Mouse (Mus musculus) spleen, adult 2 months (tissue): ENCODE results near the gene Alox12. TPM values are rescaled to one million over a fixed set of nuclear protein-coding genes. Genes with fewer than 3 reads are reported as not detected.
A peak's percentile ranks its signal among the peaks of the same experiment; 100 is the strongest.

Source experiments
- DNase-seq, 2 experiments: peaks; one replicate each; pipeline versions ENCODE4 v3.0.0 to v3.0.0-alpha.2; 2012 to 2021; ENCODE audit warnings: low spot score in 2 of 2, low read depth in 1 of 2
- H3K27ac ChIP-seq: fragments of 200-500 bp; 2 replicates; pipeline ENCODE4 v1.5.1; 2012; ENCODE audit warnings: low read length, inconsistent platforms; ENCODE audit not compliant: insufficient read depth
- H3K27me3 ChIP-seq: fragments of 200-500 bp; 2 replicates; pipeline ENCODE4 v1.6.1; 2012; ENCODE audit warnings: mild to moderate bottlenecking, moderate library complexity, low read length, inconsistent platforms; ENCODE audit not compliant: control insufficient read depth, insufficient read depth
- H3K36me3 ChIP-seq: fragments of 200-500 bp; 2 replicates; pipeline ENCODE4 v1.6.1; 2012; ENCODE audit warnings: mild to moderate bottlenecking, low read length, inconsistent platforms; ENCODE audit not compliant: control insufficient read depth, insufficient read depth
- H3K4me1 ChIP-seq: fragments of 200-500 bp; 2 replicates; pipeline ENCODE4 v1.6.1; 2011; ENCODE audit warnings: inconsistent platforms; ENCODE audit not compliant: control insufficient read depth, insufficient read depth, insufficient read length
- H3K4me3 ChIP-seq: fragments of 200-500 bp; 2 replicates; pipeline ENCODE4 v1.5.1; 2011; ENCODE audit warnings: mild to moderate bottlenecking, inconsistent platforms; ENCODE audit not compliant: insufficient read depth, insufficient read length; ENCODE audit errors: extremely low read depth
- CTCF ChIP-seq: fragments of 200-500 bp; IDR thresholded peaks from 2 replicates; pipeline ENCODE4 v1.5.1; 2011; ENCODE audit warnings: mild to moderate bottlenecking, inconsistent platforms; ENCODE audit not compliant: insufficient read depth, insufficient read length, insufficient replicate concordance; ENCODE audit errors: extremely low read depth
- POLR2A ChIP-seq: fragments of 200-500 bp; IDR thresholded peaks from 2 replicates; pipeline ENCODE4 v1.6.1; 2011; ENCODE audit warnings: low read depth, low read length, inconsistent platforms
- WGBS: fragments of 180-500 bp; shearing (Covaris S2); methylation state at CpG from one replicate; pipeline ENCODE4 v1.1.7; 2018; 5-methylcytosine and 5-hydroxymethylcytosine counted together
- polyA plus RNA-seq: library from polyadenylated mRNA; depleted of rRNA; stranded (reverse); fragments of >200 nt; gene quantifications from 2 replicates; pipeline ENCODE4 v1.2.3, GENCODE M21; 2012

Alox12 gene
- polyA plus RNA-seq, 1 experiment = 21.4 TPM

- Histone ChIP-seq H3K36me3 (no peaks in the 10 kb centered on the region), H3K27me3 (no peaks in the 10 kb centered on the region), H3K27ac (0 out of 2 replicates have a peak overlapping the region, but pooled peaks have one; percentile 16), H3K4me1 (no peaks in the 10 kb centered on the region; the same call in 1 of the 2 replicates), H3K4me3 (no peak overlapping the region)
- 81% methylated on average over 4 of the region's 4 CpGs for WGBS
- DNase-seq = no peak
- TF ChIP-seq POLR2A (no peak), CTCF (no peak)
Observed at GRCm38 (mm10) chr11:70265819-70266218, 10.7 kb upstream of the Alox12 start.

GRCm38 (mm10) chr11:70265252-70265651, 10.1 kb upstream of the Alox12 start:
- WGBS = 22% methylated on average over 3 of the region's 3 CpGs
- peak overlapping the region; percentile 49; the same call in 1 of the 2 replicates for H3K27ac ChIP-seq
- no peaks in the 10 kb centered on the region; the same call in 1 of the 2 replicates for H3K4me1 ChIP-seq
- H3K27me3 ChIP-seq = no peaks in the 10 kb centered on the region
- TF ChIP-seq POLR2A (no peak), CTCF (no peak)
- no peak overlapping the region for H3K4me3 ChIP-seq
- DNase-seq = no peak
- H3K36me3 ChIP-seq = no peaks in the 10 kb centered on the region

GRCm38 (mm10) chr11:70259035-70259434, 3.9 kb upstream of the Alox12 start:
- Histone ChIP-seq H3K4me3 (no peak overlapping the region), H3K4me1 (peaks cover 3% of the 10 kb centered on the region; the same call in 1 of the 2 replicates), H3K36me3 (no peaks in the 10 kb centered on the region), H3K27me3 (peaks cover 7% of the 10 kb centered on the region), H3K27ac (no peak overlapping the region)
- no peak for TF ChIP-seq CTCF
- no peak for TF ChIP-seq POLR2A
- 94% methylated on average over 4 of the region's 4 CpGs for WGBS
- DNase-seq = no peak

GRCm38 (mm10) chr11:70254337-70254736, 816 bp downstream of the Alox12 start:
- Histone ChIP-seq H3K27ac (no peak overlapping the region), H3K4me3 (peak overlapping the region; percentile 22; the same call in 1 of the 2 replicates), H3K27me3 (peaks cover 7% of the 10 kb centered on the region), H3K36me3 (no peaks in the 10 kb centered on the region), H3K4me1 (peaks cover 4% of the 10 kb centered on the region; the same call in 1 of the 2 replicates)
- DNase-seq = no peak
- no peak for TF ChIP-seq CTCF
- no peak for TF ChIP-seq POLR2A
- 5% methylated on average over 18 of the region's 18 CpGs for WGBS

GRCm38 (mm10) chr11:70251853-70252252, 3.3 kb downstream of the Alox12 start:
- Histone ChIP-seq H3K4me1 (peaks cover 4% of the 10 kb centered on the region; the same call in 1 of the 2 replicates), H3K4me3 (no peak overlapping the region), H3K36me3 (no peaks in the 10 kb centered on the region), H3K27me3 (peaks cover 7% of the 10 kb centered on the region), H3K27ac (no peak overlapping the region)
- WGBS = 81% methylated on average over 8 of the region's 8 CpGs
- TF ChIP-seq POLR2A (no peak), CTCF (no peak)
- DNase-seq = no peak

GRCm38 (mm10) chr11:70250150-70250549, 5.0 kb downstream of the Alox12 start:
- TF ChIP-seq POLR2A = no peak
- TF ChIP-seq CTCF = no peak
- Histone ChIP-seq H3K4me1 (peaks cover 4% of the 10 kb centered on the region; the same call in 1 of the 2 replicates), H3K4me3 (no peak overlapping the region), H3K27ac (no peak overlapping the region), H3K36me3 (no peaks in the 10 kb centered on the region), H3K27me3 (peaks cover 7% of the 10 kb centered on the region)
- 32% methylated on average over 11 of the region's 11 CpGs for WGBS
- DNase-seq = no peak

- WGBS = 54% methylated on average over 9 of the region's 9 CpGs
- Histone ChIP-seq H3K27ac (no peak overlapping the region), H3K36me3 (no peaks in the 10 kb centered on the region), H3K4me3 (no peak overlapping the region), H3K4me1 (no peaks in the 10 kb centered on the region), H3K27me3 (no peaks in the 10 kb centered on the region)
- DNase-seq = peak in 1 of 2 experiments; percentile 65
- TF ChIP-seq CTCF = peak; percentile 41; the same call in 1 of the 2 replicates
- no peak for TF ChIP-seq POLR2A
Observed at GRCm38 (mm10) chr11:70247136-70247845, 7.9 kb downstream of the Alox12 start.
